Mouse (Mus musculus) testis, adult 2 months (tissue): ENCODE data around the gene Prima1.

ENCODE experiments used
- CTCF ChIP-seq: fragments of 200-500 bp; IDR thresholded peaks from 2 replicates; pipeline ENCODE4 v1.5.1; 2012; ENCODE audit warnings: low read depth, mild to moderate bottlenecking, inconsistent platforms, low read length, moderate library complexity; ENCODE audit not compliant: control insufficient read depth, insufficient read depth, insufficient replicate concordance
- POLR2A ChIP-seq: fragments of 200-500 bp; IDR thresholded peaks from 2 replicates; pipeline ENCODE4 v1.6.1; 2012; ENCODE audit warnings: low read depth, mild to moderate bottlenecking, inconsistent platforms, low read length, moderate library complexity; ENCODE audit not compliant: control insufficient read depth

DNA sequence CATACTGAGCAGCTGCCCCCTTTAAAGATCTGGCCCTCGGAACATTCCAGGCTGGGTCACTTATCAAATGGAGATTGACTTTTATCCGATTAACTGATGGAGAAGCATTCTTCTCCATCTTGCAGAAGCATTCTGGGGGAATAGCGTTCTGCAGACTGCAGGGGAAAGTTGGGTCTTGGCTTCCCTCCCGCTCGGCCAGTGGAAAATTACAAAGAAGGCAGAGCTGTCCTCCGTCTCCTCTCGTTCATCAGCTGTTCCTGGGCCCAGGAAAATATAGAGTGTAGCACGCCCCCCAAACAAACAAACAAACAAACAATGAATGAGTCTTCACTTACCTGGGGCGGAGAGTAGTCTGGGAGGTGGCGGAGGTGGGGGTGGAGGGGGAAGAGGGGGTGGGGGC, 6.7 kb downstream of the Prima1 start:
- TF ChIP-seq CTCF (no peak), POLR2A (no peak)
